Mouse (Mus musculus) liver, embryonic 11.5 days (tissue): Measurements from ENCODE around the gene Parvb. TPM values are rescaled to one million over a fixed set of nuclear protein-coding genes. Genes with fewer than 3 reads are reported as not detected.
A peak's percentile ranks its signal among the peaks of the same experiment; 100 is the strongest.

Experiments
- ATAC-seq: fragments of 200-750 bp; cut with Nextera tagmentation; replicated peaks from 2 replicates; pipeline ENCODE4 v1.8.0; 2017; ENCODE audit warnings: moderate number of reproducible peaks, mild to moderate bottlenecking, moderate TSS enrichment, moderate library complexity; ENCODE audit not compliant: low FRiP score
- DNase-seq: peaks from one replicate; pipeline ENCODE4 v3.0.0-alpha.2; 2017; ENCODE audit warnings: low spot score
- H3K27ac ChIP-seq: fragments of 300-500 bp; sonication (generic); 2 replicates; pipeline ENCODE4 v1.5.1; 2014; ENCODE audit warnings: mild to moderate bottlenecking, low read depth, low read length, control low read depth
- H3K27me3 ChIP-seq: fragments of 300-500 bp; sonication (generic); replicated peaks from 2 replicates; pipeline ENCODE4 v1.6.1; 2014; ENCODE audit warnings: low read length, mixed read lengths; ENCODE audit not compliant: control insufficient read depth, insufficient read depth
- H3K36me3 ChIP-seq: fragments of 300-500 bp; sonication (generic); 2 replicates; pipeline ENCODE4 v1.6.1; 2014; ENCODE audit warnings: mild to moderate bottlenecking, low read length, moderate library complexity, mixed read lengths; ENCODE audit not compliant: control insufficient read depth, insufficient read depth
- H3K4me1 ChIP-seq: fragments of 300-500 bp; sonication (generic); replicated peaks from 2 replicates; pipeline ENCODE4 v1.6.1; 2014; ENCODE audit warnings: low read length, mixed read lengths; ENCODE audit not compliant: control insufficient read depth, insufficient read depth
- H3K4me2 ChIP-seq: fragments of 300-500 bp; sonication (generic); 2 replicates; pipeline ENCODE4 v1.6.1; 2014; ENCODE audit warnings: mild to moderate bottlenecking, control low read depth, moderate library complexity
- H3K4me3 ChIP-seq: fragments of 300-500 bp; sonication (generic); 2 replicates; pipeline ENCODE4 v1.5.1; 2014; ENCODE audit warnings: low read depth, low read length, control low read depth
- H3K9ac ChIP-seq: fragments of 300-500 bp; sonication (generic); 2 replicates; pipeline ENCODE4 v1.6.1; 2014; ENCODE audit warnings: low read depth, low read length, control low read depth
- H3K9me3 ChIP-seq: fragments of 300-500 bp; sonication (generic); 2 replicates; pipeline ENCODE4 v1.6.1; 2016; ENCODE audit warnings: low read length, inconsistent platforms, mixed read lengths; ENCODE audit not compliant: control insufficient read depth
- WGBS: fragments of 180-500 bp; shearing (Covaris S2); extraction: QIAGEN DNeasy Blood & Tissue Kit; methylation state at CpG from one replicate; pipeline ENCODE4 v1.1.7; 2014; 5-methylcytosine and 5-hydroxymethylcytosine counted together
- polyA plus RNA-seq: library from polyadenylated mRNA; unstranded; fragments of >200 nt; fragmentation: Nextera tagmentation; extraction: Ambion mirVana; gene quantifications from 2 replicates; pipeline ENCODE4 v1.2.1, GENCODE M21; 2014

Gene Parvb
- polyA plus RNA-seq, 1 experiment from 2014 or later: 15.4 TPM

- H3K27ac ChIP-seq: peak overlapping the region; percentile 71
- H3K4me1 ChIP-seq: peaks cover 52% of the 10 kb centered on the region
- no peaks in the 10 kb centered on the region for H3K9me3 ChIP-seq
- 47% methylated on average over 9 of the region's 9 CpGs for WGBS
- H3K4me2 ChIP-seq: peak overlapping the region; percentile 38
- no peaks in the 10 kb centered on the region for H3K27me3 ChIP-seq
- peak; percentile 91 for ATAC-seq
- H3K36me3 ChIP-seq: no peaks in the 10 kb centered on the region; the same call in 1 of the 2 replicates
- H3K4me3 ChIP-seq: no peak overlapping the region
- peak overlapping the region; percentile 25; the same call in 1 of the 2 replicates for H3K9ac ChIP-seq
- no peak for DNase-seq
These were observed 79.6 kb downstream of the Parvb start for GRCm38 (mm10) chr15:84311295-84312085.

- WGBS: 48% methylated on average over 9 of the region's 10 CpGs
- Histone ChIP-seq H3K9me3 (no peaks in the 10 kb centered on the region), H3K4me1 (peaks cover 52% of the 10 kb centered on the region), H3K4me3 (no peak overlapping the region), H3K36me3 (no peaks in the 10 kb centered on the region; the same call in 1 of the 2 replicates), H3K4me2 (peak overlapping the region; percentile 28; the same call in 1 of the 2 replicates), H3K9ac (no peak overlapping the region), H3K27me3 (no peaks in the 10 kb centered on the region), H3K27ac (peak overlapping the region; percentile 64; the same call in 1 of the 2 replicates)
- DNase-seq: no peak
- no peak for ATAC-seq
These were observed 81.2 kb downstream of the Parvb start for GRCm38 (mm10) chr15:84312878-84313565.

GRCm38 (mm10) chr15:84313566-84313878 lies 81.7 kb downstream of the Parvb start:
- DNase-seq (peak; percentile 58), ATAC-seq (no peak)
- H3K4me1 ChIP-seq: peaks cover 52% of the 10 kb centered on the region
- no peak overlapping the region for H3K4me3 ChIP-seq
- H3K36me3 ChIP-seq: no peaks in the 10 kb centered on the region; the same call in 1 of the 2 replicates
- WGBS: 32% methylated on average over 9 of the region's 9 CpGs
- no peaks in the 10 kb centered on the region for H3K9me3 ChIP-seq
- H3K27me3 ChIP-seq: no peaks in the 10 kb centered on the region
- H3K27ac ChIP-seq: peak overlapping the region; percentile 64
- no peak overlapping the region for H3K9ac ChIP-seq
- peak overlapping the region; percentile 28; the same call in 1 of the 2 replicates for H3K4me2 ChIP-seq

GRCm38 (mm10) chr15:84314420-84315080 lies 82.7 kb downstream of the Parvb start:
- 35% methylated on average over 18 of the region's 18 CpGs for WGBS
- H3K36me3 ChIP-seq: no peaks in the 10 kb centered on the region; the same call in 1 of the 2 replicates
- H3K9me3 ChIP-seq: no peaks in the 10 kb centered on the region
- H3K4me1 ChIP-seq: peaks cover 52% of the 10 kb centered on the region
- H3K9ac ChIP-seq: no peak overlapping the region
- H3K4me2 ChIP-seq: no peak overlapping the region
- H3K4me3 ChIP-seq: no peak overlapping the region
- ATAC-seq: no peak
- H3K27ac ChIP-seq: no peak overlapping the region
- H3K27me3 ChIP-seq: no peaks in the 10 kb centered on the region
- DNase-seq: no peak

GRCm38 (mm10) chr15:84315276-84316046 lies 83.6 kb downstream of the Parvb start:
- H3K4me1 ChIP-seq: peaks cover 49% of the 10 kb centered on the region
- ATAC-seq: no peak
- no peaks in the 10 kb centered on the region for H3K9me3 ChIP-seq
- no peaks in the 10 kb centered on the region; the same call in 1 of the 2 replicates for H3K36me3 ChIP-seq
- no peak overlapping the region for H3K4me3 ChIP-seq
- H3K27ac ChIP-seq: peak overlapping the region; percentile 25; the same call in 1 of the 2 replicates
- no peak overlapping the region for H3K4me2 ChIP-seq
- DNase-seq: no peak
- 56% methylated on average over 15 of the region's 15 CpGs for WGBS
- H3K27me3 ChIP-seq: no peaks in the 10 kb centered on the region
- no peak overlapping the region for H3K9ac ChIP-seq

- Histone ChIP-seq H3K36me3 (no peaks in the 10 kb centered on the region), H3K4me3 (no peak overlapping the region), H3K4me1 (peaks cover 10% of the 10 kb centered on the region), H3K4me2 (no peak overlapping the region), H3K27me3 (no peaks in the 10 kb centered on the region), H3K9me3 (no peaks in the 10 kb centered on the region), H3K27ac (no peak overlapping the region), H3K9ac (no peak overlapping the region)
- ATAC-seq (no peak), DNase-seq (no peak)
- 79% methylated on average over 4 of the region's 4 CpGs for WGBS
These were observed 87.5 kb downstream of the Parvb start for GRCm38 (mm10) chr15:84319393-84319792.

GRCm38 (mm10) chr15:84321544-84322174 lies 89.8 kb downstream of the Parvb start:
- Histone ChIP-seq H3K9ac (no peak overlapping the region), H3K27me3 (no peaks in the 10 kb centered on the region), H3K9me3 (no peaks in the 10 kb centered on the region), H3K4me1 (no peaks in the 10 kb centered on the region; the same call in 1 of the 2 replicates), H3K36me3 (no peaks in the 10 kb centered on the region), H3K4me3 (no peak overlapping the region), H3K27ac (no peak overlapping the region), H3K4me2 (no peak overlapping the region)
- DNase-seq: no peak
- WGBS: 70% methylated on average over 8 of the region's 8 CpGs
- ATAC-seq: no peak
